12 mouse cellular contexts compared by ENCODE assay signal in the genomic region with DNA sequence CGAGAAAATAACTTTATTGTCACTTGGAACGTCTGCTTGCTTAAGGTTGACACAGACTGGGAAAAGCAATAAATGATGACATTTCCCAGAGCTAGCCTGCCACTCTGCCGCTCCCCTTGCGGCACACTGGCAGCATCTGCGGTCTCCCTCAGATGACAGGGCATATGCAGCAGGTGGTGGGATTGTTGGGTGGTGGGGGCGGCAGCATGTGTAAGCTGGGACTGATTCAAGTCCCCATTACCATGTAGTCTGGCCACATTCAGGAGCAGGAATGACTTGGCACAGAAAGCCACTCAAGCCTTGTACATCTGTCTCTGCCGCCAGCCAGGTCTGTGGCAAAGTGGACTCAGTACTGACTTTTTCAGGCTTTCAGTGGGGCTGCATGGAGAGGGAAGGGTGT.
DNase-seq lines count a peak whose midpoint lies in the region; ATAC-seq and TF ChIP-seq lines count a peak whose summit lies in the region.
"Had no signal": no experiment of that assay in that cellular context is flagged by ENCODE, and none has a peak within 500 bp of the region (broad histone marks: within the 10 kb centered on the region; RNA-seq: fewer than 3 reads in every experiment).

No protein-coding gene starts in this region.

- 60% methylated on average over 7 of the region's 7 CpGs for WGBS in limb, embryonic 11.5 days
- WGBS in limb, embryonic 10.5 days: 60% methylated on average over 7 of the region's 7 CpGs
- WGBS in forebrain, postnatal 0 days: 54% methylated on average over 7 of the region's 7 CpGs

- no peaks in the 10 kb centered on the region for H3K27me3 ChIP-seq in limb, embryonic 11.5 days (ENCODE audit: control insufficient read depth, insufficient read depth, low read length)
- no peaks in the 10 kb centered on the region for H3K27me3 ChIP-seq in limb, embryonic 10.5 days (ENCODE audit: low read depth, poor library complexity, severe bottlenecking)
- no peaks in the 10 kb centered on the region for H3K27me3 ChIP-seq in forebrain, postnatal 0 days (ENCODE audit: insufficient read depth, low read length)

- H3K4me1 ChIP-seq in limb, embryonic 11.5 days (ENCODE audit: control insufficient read depth, insufficient read depth, low read length): no peaks in the 10 kb centered on the region
- 0 out of 2 replicates have a peak, but pooled peaks cover 12% of the 10 kb centered on the region for H3K4me1 ChIP-seq in limb, embryonic 10.5 days
- H3K4me1 ChIP-seq in forebrain, postnatal 0 days (ENCODE audit: insufficient read depth): no peaks in the 10 kb centered on the region

- H3K9me3 ChIP-seq in limb, embryonic 11.5 days (ENCODE audit: control insufficient read depth, low read length): no peaks in the 10 kb centered on the region
- no peaks in the 10 kb centered on the region for H3K9me3 ChIP-seq in limb, embryonic 10.5 days (replicated peaks)
- no peaks in the 10 kb centered on the region for H3K9me3 ChIP-seq in forebrain, postnatal 0 days (ENCODE audit: low read length)

- no peaks in the 10 kb centered on the region for H3K36me3 ChIP-seq in limb, embryonic 11.5 days (ENCODE audit: control insufficient read depth, insufficient read depth, low read length)
- H3K36me3 ChIP-seq in limb, embryonic 10.5 days: no peaks in the 10 kb centered on the region
- 0 out of 2 replicates have a peak, but pooled peaks cover 3% of the 10 kb centered on the region for H3K36me3 ChIP-seq in forebrain, postnatal 0 days (ENCODE audit: insufficient read depth)

- no peak overlapping the region for H3K9ac ChIP-seq in limb, embryonic 11.5 days (ENCODE audit: low read length)
- no peak overlapping the region for H3K9ac ChIP-seq in forebrain, postnatal 0 days
- H3K9ac ChIP-seq: liver, embryonic 14.5 days had no signal

- ATAC-seq in limb, embryonic 11.5 days (ENCODE audit: insufficient number of reproducible peaks, low FRiP score, low TSS enrichment, low read depth): no peak
- ATAC-seq in forebrain, postnatal 0 days: peak; percentile 74

- H3K4me3 ChIP-seq in limb, embryonic 11.5 days (ENCODE audit: low read depth, low read length): no peak overlapping the region
- no peak overlapping the region for H3K4me3 ChIP-seq in limb, embryonic 10.5 days
- H3K4me3 ChIP-seq in forebrain, postnatal 0 days (ENCODE audit: low read depth, low read length): no peak overlapping the region

- no peak; the same call in 1 of the 2 replicates for TF ChIP-seq CTCF in forebrain, postnatal 0 days (IDR thresholded peaks at IDR 0.05; ENCODE audit: low read depth)

- peak; percentile 21 for DNase-seq in limb, embryonic 11.5 days (ENCODE audit: low spot score)
- DNase-seq in limb, embryonic 10.5 days (ENCODE audit: low spot score): no peak
- DNase-seq in forebrain, postnatal 0 days: peak; percentile 46
- DNase-seq in layer of hippocampus, postnatal 10 days (ENCODE audit: low spot score in 2 of 2): peak; percentile 60 to 71
- DNase-seq in right cerebral cortex, postnatal 10 days (ENCODE audit: low spot score in 2 of 2): peak; percentile 48 to 51
- no peak for DNase-seq in gastrocnemius, postnatal 25 days
- no peak for DNase-seq in adipocyte (ENCODE audit: low spot score)
- DNase-seq: heart, adult 18-20 months; heart, postnatal 36 days; kidney, postnatal 36 days; thymus, postnatal 25 days had no signal

- H3K4me2 ChIP-seq in limb, embryonic 11.5 days (ENCODE audit: low read depth, severe bottlenecking): no peak overlapping the region
- H3K4me2 ChIP-seq in forebrain, postnatal 0 days (ENCODE audit: low read depth): no peak overlapping the region

- no peak overlapping the region for H3K27ac ChIP-seq in limb, embryonic 11.5 days (replicated peaks; ENCODE audit: low read depth, low read length)
- H3K27ac ChIP-seq in limb, embryonic 10.5 days: no peak overlapping the region
- no peak overlapping the region for H3K27ac ChIP-seq in forebrain, postnatal 0 days (ENCODE audit: low read depth, low read length)
- H3K27ac ChIP-seq: liver, embryonic 14.5 days had no signal

Comparison
In these comparisons a context has a peak if more than half of its experiments do, and no peak if none do; other contexts are left out.
1. DNase-seq: peak in limb, embryonic 11.5 days (single experiment), forebrain, postnatal 0 days (single experiment), layer of hippocampus, postnatal 10 days (2 of 2) and right cerebral cortex, postnatal 10 days (2 of 2); none in limb, embryonic 10.5 days (single experiment), gastrocnemius, postnatal 25 days (single experiment) and adipocyte (single experiment).